Mouse (Mus musculus): ENCODE measurements around the gene B4galt5. TPM values are rescaled to one million over a fixed set of nuclear protein-coding genes. Genes with fewer than 3 reads are reported as not detected.
A peak's percentile ranks its signal among the peaks of the same experiment; 100 is the strongest.

Gene B4galt5
- polyA plus RNA-seq, 1 experiment: 59.4 TPM

DNA sequence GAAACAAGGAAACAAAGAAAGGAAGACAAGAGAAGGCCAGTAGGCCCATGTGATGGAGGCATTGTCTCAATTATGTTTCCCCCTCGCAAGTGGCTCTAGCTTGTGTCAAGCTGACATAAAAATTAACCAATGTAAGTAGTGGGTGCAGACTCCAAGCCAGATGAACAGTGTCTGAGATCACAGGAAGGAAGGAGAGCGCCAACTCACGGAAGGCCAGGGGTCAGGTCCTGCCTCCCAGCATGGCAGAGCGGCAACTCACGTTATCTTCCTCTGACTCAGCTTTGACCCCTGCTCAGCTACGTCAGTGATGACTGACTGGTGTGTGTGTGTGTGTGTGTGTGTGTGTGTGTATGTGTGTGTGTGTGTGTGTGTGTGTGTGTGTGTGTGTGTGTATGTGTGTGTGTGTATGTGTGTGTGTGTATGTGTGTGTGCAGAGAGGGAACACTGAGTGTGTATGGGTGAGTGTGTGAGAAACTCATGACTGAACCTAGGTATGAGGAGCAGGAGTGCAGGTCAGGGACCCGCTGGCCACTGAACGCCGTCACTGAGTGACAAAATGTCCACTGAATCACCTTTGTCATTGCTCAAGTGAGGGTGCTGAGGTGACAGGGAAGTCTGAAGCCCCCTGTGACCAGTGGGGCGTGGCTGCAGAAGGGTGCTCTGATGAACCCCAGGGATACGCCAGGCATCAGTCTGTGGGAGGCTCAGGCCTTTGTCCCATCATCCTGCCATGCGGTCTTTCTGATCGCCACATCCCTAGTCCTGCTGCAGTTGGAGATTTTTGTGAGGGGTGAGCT is 55.5 kb downstream of the B4galt5 start:
- 88% methylated on average over 13 of the region's 13 CpGs for WGBS
- DNase-seq: peak; percentile 0 to 7
- Histone ChIP-seq H3K27ac (ENCODE audit: insufficient read depth, low read length) (no peak overlapping the region), H3K4me1 (ENCODE audit: control insufficient read depth, insufficient read depth, low read length) (peaks cover 7% of the 10 kb centered on the region; the same call in 1 of the 2 replicates), H3K27me3 (ENCODE audit: control insufficient read depth, insufficient read depth, low read length) (no peaks in the 10 kb centered on the region), H3K4me3 (replicated peaks; ENCODE audit: insufficient read depth, low read depth, low read length) (no peak overlapping the region)
- TF ChIP-seq POLR2A (IDR thresholded peaks at IDR 0.05; ENCODE audit: borderline replicate concordance, insufficient read depth, low read length): no peak
- no peak for TF ChIP-seq CTCF (IDR thresholded peaks at IDR 0.05; ENCODE audit: borderline replicate concordance, insufficient read depth, low read depth, low read length)

DNA sequence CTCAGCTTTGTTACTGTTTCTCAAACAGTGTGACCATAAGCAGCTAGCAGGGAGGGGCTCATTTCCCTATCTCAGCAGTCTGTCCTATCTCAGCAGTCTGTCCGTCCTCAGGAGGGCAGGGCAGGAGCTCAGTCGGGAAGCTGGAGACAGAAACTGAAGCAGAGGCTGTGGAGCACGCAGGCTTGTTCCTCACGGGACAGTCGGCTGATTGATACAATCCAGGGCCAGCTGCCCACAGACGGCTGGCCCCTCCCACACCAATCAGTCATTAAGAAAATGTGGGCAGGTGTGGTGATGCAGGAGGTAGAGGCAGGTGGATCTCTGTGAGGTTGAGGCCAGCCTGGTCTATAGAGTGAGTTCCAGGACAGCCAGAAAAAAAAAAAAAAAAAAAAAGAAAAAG is 56.1 kb downstream of the B4galt5 start:
- no peak overlapping the region for H3K4me3 ChIP-seq (replicated peaks; ENCODE audit: insufficient read depth, low read depth, low read length)

DNA sequence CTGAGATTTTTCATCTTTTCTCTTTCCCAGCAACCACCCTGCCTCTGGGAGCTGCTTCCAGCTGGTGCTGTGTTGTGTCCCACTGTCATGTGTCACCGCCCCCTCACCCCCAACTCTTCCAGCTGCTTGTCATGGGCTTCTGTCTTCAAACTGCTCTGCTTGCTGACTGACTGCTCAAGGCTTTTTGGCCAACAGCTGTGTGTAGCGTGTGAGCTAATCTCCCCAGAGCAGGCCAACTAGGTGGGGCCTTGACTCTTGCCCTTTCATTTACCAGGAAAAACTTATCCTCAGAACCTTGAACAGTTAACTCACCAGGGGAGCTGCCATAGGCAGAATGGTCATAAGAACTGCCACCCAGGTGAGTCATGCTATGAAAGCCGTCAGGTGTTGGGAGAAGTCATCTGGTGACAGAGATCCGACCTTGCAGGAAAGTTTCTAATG is 56.8 kb downstream of the B4galt5 start:
- TF ChIP-seq POLR2A (IDR thresholded peaks at IDR 0.05; ENCODE audit: borderline replicate concordance, insufficient read depth, low read length): no peak
- no peak for TF ChIP-seq CTCF (IDR thresholded peaks at IDR 0.05; ENCODE audit: borderline replicate concordance, insufficient read depth, low read depth, low read length)
- Histone ChIP-seq H3K4me1 (ENCODE audit: control insufficient read depth, insufficient read depth, low read length) (no peaks in the 10 kb centered on the region), H3K27me3 (ENCODE audit: control insufficient read depth, insufficient read depth, low read length) (no peaks in the 10 kb centered on the region), H3K27ac (ENCODE audit: insufficient read depth, low read length) (no peak overlapping the region), H3K4me3 (replicated peaks; ENCODE audit: insufficient read depth, low read depth, low read length) (no peak overlapping the region)
- 90% methylated on average over 4 of the region's 4 CpGs for WGBS
- DNase-seq: peak in 1 of 2 experiments; percentile 1

More for the DNA sequence above, 56.1 kb downstream of the B4galt5 start:
- Histone ChIP-seq H3K27ac (ENCODE audit: insufficient read depth, low read length) (no peak overlapping the region), H3K27me3 (ENCODE audit: control insufficient read depth, insufficient read depth, low read length) (no peaks in the 10 kb centered on the region), H3K4me1 (ENCODE audit: control insufficient read depth, insufficient read depth, low read length) (peaks cover 2% of the 10 kb centered on the region; the same call in 1 of the 2 replicates)
- TF ChIP-seq CTCF (IDR thresholded peaks at IDR 0.05; ENCODE audit: borderline replicate concordance, insufficient read depth, low read depth, low read length): no peak
- no peak for TF ChIP-seq POLR2A (IDR thresholded peaks at IDR 0.05; ENCODE audit: borderline replicate concordance, insufficient read depth, low read length)
- peak; percentile 1 to 6 for DNase-seq
- 31% methylated on average over 6 of the region's 6 CpGs for WGBS

DNA sequence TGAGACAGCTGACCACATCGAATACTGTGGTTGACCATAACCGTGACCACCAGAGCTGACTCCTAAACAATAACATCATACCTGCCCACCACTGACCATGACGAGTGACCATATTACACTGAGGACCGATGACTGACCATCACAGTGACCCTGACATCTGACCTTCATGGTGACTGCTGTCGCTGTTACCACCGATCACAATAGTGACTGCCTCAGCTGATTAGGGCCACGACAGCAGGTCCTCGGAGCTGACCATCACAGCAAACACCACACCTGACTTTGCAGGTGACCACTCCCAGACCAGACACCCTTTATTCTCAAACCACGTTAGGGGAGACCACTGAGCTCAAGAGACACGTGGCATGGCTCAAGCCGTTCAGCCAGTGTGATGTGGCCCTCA is 57.3 kb downstream of the B4galt5 start:
- H3K27me3 ChIP-seq (ENCODE audit: control insufficient read depth, insufficient read depth, low read length): no peaks in the 10 kb centered on the region
- WGBS: 92% methylated on average over 11 of the region's 11 CpGs
- no peak overlapping the region for H3K27ac ChIP-seq (ENCODE audit: insufficient read depth, low read length)
- no peak for TF ChIP-seq CTCF (IDR thresholded peaks at IDR 0.05; ENCODE audit: borderline replicate concordance, insufficient read depth, low read depth, low read length)
- no peak for TF ChIP-seq POLR2A (IDR thresholded peaks at IDR 0.05; ENCODE audit: borderline replicate concordance, insufficient read depth, low read length)
- H3K4me3 ChIP-seq (replicated peaks; ENCODE audit: insufficient read depth, low read depth, low read length): no peak overlapping the region
- H3K4me1 ChIP-seq (ENCODE audit: control insufficient read depth, insufficient read depth, low read length): no peaks in the 10 kb centered on the region
- peak in 1 of 2 experiments; percentile 3 for DNase-seq

DNA sequence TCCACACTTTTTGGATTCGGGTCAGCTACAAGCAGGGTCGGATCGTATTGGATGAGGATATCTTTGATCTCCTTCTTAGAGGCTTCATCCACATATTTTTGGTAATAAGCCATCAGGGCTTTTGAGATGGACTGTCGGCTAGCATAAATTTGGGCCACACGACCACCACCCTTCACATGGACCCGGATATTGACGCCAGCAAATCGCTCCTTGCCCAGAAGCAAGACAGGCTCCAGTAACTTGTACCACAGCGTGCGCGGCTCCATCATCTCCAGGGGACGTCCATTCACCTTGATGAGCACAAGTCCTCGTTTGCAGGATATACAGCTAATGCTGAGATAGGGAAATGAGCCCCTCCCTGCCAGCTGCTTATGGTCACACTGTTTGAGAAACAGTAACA is 67.5 kb downstream of the B4galt5 start:
- peak in 1 of 2 experiments; percentile 12 for DNase-seq
- Histone ChIP-seq H3K27me3 (ENCODE audit: control insufficient read depth, insufficient read depth, low read length) (no peaks in the 10 kb centered on the region), H3K27ac (ENCODE audit: insufficient read depth, low read length) (no peak overlapping the region), H3K4me3 (replicated peaks; ENCODE audit: insufficient read depth, low read depth, low read length) (no peak overlapping the region), H3K4me1 (ENCODE audit: control insufficient read depth, insufficient read depth, low read length) (no peaks in the 10 kb centered on the region; the same call in 1 of the 2 replicates)
- 90% methylated on average over 13 of the region's 13 CpGs for WGBS
- TF ChIP-seq POLR2A (IDR thresholded peaks at IDR 0.05; ENCODE audit: borderline replicate concordance, insufficient read depth, low read length) (no peak), CTCF (IDR thresholded peaks at IDR 0.05; ENCODE audit: borderline replicate concordance, insufficient read depth, low read depth, low read length) (no peak)

DNA sequence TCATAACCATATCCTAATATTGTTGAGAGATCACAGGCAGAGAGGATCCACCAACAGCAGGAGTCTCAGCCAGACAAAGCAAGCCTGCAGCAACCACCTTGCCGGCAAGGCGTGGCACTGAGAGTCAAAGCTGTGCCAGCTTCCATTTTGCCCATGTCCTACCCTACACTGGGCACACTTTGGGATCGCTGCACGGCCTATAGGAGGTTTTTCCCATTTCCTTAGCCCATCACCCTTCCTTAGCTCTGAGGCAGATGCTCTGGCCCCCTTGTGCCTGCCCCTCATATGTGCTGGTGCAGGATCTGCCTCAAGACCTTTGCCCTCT is 68.0 kb downstream of the B4galt5 start:
- H3K4me1 ChIP-seq (ENCODE audit: control insufficient read depth, insufficient read depth, low read length): no peaks in the 10 kb centered on the region; the same call in 1 of the 2 replicates
- H3K27ac ChIP-seq (ENCODE audit: insufficient read depth, low read length): no peak overlapping the region
- 39% methylated on average over 4 of the region's 4 CpGs for WGBS
- H3K4me3 ChIP-seq (replicated peaks; ENCODE audit: insufficient read depth, low read depth, low read length): peak overlapping the region; percentile 15
- DNase-seq: no peak
- TF ChIP-seq POLR2A (IDR thresholded peaks at IDR 0.05; ENCODE audit: borderline replicate concordance, insufficient read depth, low read length): no peak
- no peak for TF ChIP-seq CTCF (IDR thresholded peaks at IDR 0.05; ENCODE audit: borderline replicate concordance, insufficient read depth, low read depth, low read length)
- H3K27me3 ChIP-seq (ENCODE audit: control insufficient read depth, insufficient read depth, low read length): no peaks in the 10 kb centered on the region

DNA sequence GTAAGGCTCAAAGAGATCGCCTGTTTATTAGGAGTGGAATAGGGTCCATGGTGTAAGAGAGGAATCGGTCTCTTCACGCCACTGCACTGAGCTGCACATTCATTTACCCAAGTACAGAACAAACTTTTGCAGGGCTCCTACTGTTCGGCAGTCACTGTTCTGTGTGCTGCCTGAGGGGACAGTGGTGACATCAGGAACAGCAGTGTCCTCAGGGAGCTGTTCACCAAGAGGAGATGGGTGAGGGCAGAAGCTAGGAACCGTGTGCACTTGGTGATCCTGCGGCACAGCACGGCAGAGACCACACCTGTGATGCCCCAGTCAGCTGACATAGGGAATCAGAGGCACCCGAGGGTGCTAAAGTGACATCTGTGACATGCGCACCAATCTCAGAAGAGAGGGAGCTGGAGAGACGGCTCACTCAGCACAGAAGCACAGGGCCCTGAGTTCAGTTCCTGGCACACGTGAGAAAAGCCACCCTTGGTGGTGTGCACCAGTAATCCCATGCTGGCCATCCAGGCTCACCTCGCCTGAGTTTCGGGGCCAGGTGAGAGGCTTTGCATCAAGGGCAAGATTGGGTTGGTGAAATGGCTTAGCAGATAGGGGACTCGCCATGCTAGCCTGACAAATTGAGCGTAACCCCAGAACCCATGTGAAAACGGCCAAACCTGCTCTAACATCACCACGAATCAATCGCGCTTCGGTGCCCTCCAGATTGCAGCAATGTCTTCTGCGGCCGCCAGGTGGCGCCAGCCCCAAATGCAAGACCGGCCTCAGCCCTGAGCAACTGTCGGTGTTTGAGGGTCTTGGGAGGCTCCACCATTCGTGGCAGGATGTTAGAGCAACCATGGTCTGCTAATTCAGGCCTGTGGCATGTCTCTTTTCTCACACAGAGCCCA is 68.6 kb downstream of the B4galt5 start:
- 36% methylated on average over 26 of the region's 26 CpGs for WGBS
- peak; percentile 77 to 92 for DNase-seq
- peak overlapping the region; percentile 15 for H3K4me3 ChIP-seq (replicated peaks; ENCODE audit: insufficient read depth, low read depth, low read length)
- H3K4me1 ChIP-seq (ENCODE audit: control insufficient read depth, insufficient read depth, low read length): no peaks in the 10 kb centered on the region; the same call in 1 of the 2 replicates
- no peak overlapping the region for H3K27ac ChIP-seq (ENCODE audit: insufficient read depth, low read length)
- no peaks in the 10 kb centered on the region for H3K27me3 ChIP-seq (ENCODE audit: control insufficient read depth, insufficient read depth, low read length)
- peak; percentile 98 for TF ChIP-seq CTCF (IDR thresholded peaks at IDR 0.05; ENCODE audit: borderline replicate concordance, insufficient read depth, low read depth, low read length)
- no peak for TF ChIP-seq POLR2A (IDR thresholded peaks at IDR 0.05; ENCODE audit: borderline replicate concordance, insufficient read depth, low read length)
